Mouse (Mus musculus): ENCODE measurements around the gene Vsx2. TPM values are rescaled to one million over a fixed set of nuclear protein-coding genes. Genes with fewer than 3 reads are reported as not detected.

The Vsx2 gene
- polyA plus RNA-seq, 1 experiment from 2014 or later, result 0.92 TPM

GRCm38 (mm10) chr12:84616977-84617630, 47.5 kb downstream of the Vsx2 start, which contains the start of gene Abcd4:
TSS of gene Abcd4 (minus strand) at chr12:84617413.
- 0 out of 2 replicates have a peak within 1 kb of the TSS, but pooled peaks have one; percentile 7 for H3K27ac ChIP-seq (replicated peaks)
- H3K4me2 ChIP-seq (replicated peaks), result peak within 1 kb of the TSS; percentile 53
- ATAC-seq (ENCODE audit: low FRiP score, low read depth), result peak; percentile 98
- 0 out of 2 replicates have a peak, but pooled peaks cover 3% of the 10 kb centered on the region for H3K27me3 ChIP-seq
- no peaks in the 10 kb centered on the region for H3K36me3 ChIP-seq
- H3K9me3 ChIP-seq, result no peaks in the 10 kb centered on the region
- 0 out of 2 replicates have a peak, but pooled peaks cover 8% of the 10 kb centered on the region for H3K4me1 ChIP-seq
- WGBS, result under 1% methylated on average over 34 of the region's 34 CpGs
- peak within 1 kb of the TSS; percentile 56 for H3K4me3 ChIP-seq
- H3K9ac ChIP-seq (replicated peaks), result peak within 1 kb of the TSS; percentile 67

- no peaks in the 10 kb centered on the region for H3K9me3 ChIP-seq
- 0 out of 2 replicates have a peak, but pooled peaks cover 8% of the 10 kb centered on the region for H3K4me1 ChIP-seq
- H3K4me3 ChIP-seq, result peak overlapping the region; percentile 56
- H3K27me3 ChIP-seq, result 0 out of 2 replicates have a peak, but pooled peaks cover 3% of the 10 kb centered on the region
- H3K36me3 ChIP-seq, result no peaks in the 10 kb centered on the region
- H3K4me2 ChIP-seq (replicated peaks), result peak overlapping the region; percentile 53
- no peak overlapping the region for H3K27ac ChIP-seq (replicated peaks)
- H3K9ac ChIP-seq (replicated peaks), result peak overlapping the region; percentile 34; the same call in 1 of the 2 replicates
- 10% methylated on average over 10 of the region's 10 CpGs for WGBS
- ATAC-seq (ENCODE audit: low FRiP score, low read depth), result peak; percentile 35; the same call in 1 of the 2 replicates
These were observed 48.1 kb downstream of the Vsx2 start for GRCm38 (mm10) chr12:84617663-84618062.

- Histone ChIP-seq H3K9ac (replicated peaks) (no peak overlapping the region), H3K4me2 (replicated peaks) (no peak overlapping the region), H3K4me1 (peaks cover 14% of the 10 kb centered on the region; the same call in 1 of the 2 replicates), H3K9me3 (no peaks in the 10 kb centered on the region), H3K27me3 (peaks cover 12% of the 10 kb centered on the region), H3K27ac (replicated peaks) (no peak overlapping the region), H3K36me3 (no peaks in the 10 kb centered on the region), H3K4me3 (no peak overlapping the region)
- no peak for ATAC-seq (ENCODE audit: low FRiP score, low read depth)
These were observed 51.4 kb downstream of the Vsx2 start for GRCm38 (mm10) chr12:84620975-84621374.

GRCm38 (mm10) chr12:84624601-84625000, 55.0 kb downstream of the Vsx2 start:
- Histone ChIP-seq H3K36me3 (no peaks in the 10 kb centered on the region), H3K4me1 (peaks cover 11% of the 10 kb centered on the region; the same call in 1 of the 2 replicates), H3K4me3 (no peak overlapping the region), H3K4me2 (replicated peaks) (no peak overlapping the region), H3K27me3 (peaks cover 12% of the 10 kb centered on the region), H3K9ac (replicated peaks) (no peak overlapping the region), H3K9me3 (no peaks in the 10 kb centered on the region), H3K27ac (replicated peaks) (no peak overlapping the region)
- WGBS, result 20% methylated on average over 8 of the region's 8 CpGs
- ATAC-seq (ENCODE audit: low FRiP score, low read depth), result no peak

GRCm38 (mm10) chr12:84625116-84625515, 55.6 kb downstream of the Vsx2 start:
- peaks cover 10% of the 10 kb centered on the region for H3K27me3 ChIP-seq
- no peak overlapping the region; the same call in 1 of the 2 replicates for H3K9ac ChIP-seq (replicated peaks)
- H3K4me1 ChIP-seq, result peaks cover 11% of the 10 kb centered on the region; the same call in 1 of the 2 replicates
- no peaks in the 10 kb centered on the region for H3K9me3 ChIP-seq
- H3K4me2 ChIP-seq (replicated peaks), result peak overlapping the region; percentile 33
- H3K36me3 ChIP-seq, result no peaks in the 10 kb centered on the region
- ATAC-seq (ENCODE audit: low FRiP score, low read depth), result no peak
- 2% methylated on average over 9 of the region's 9 CpGs for WGBS
- H3K4me3 ChIP-seq, result peak overlapping the region; percentile 18; the same call in 1 of the 2 replicates
- no peak overlapping the region for H3K27ac ChIP-seq (replicated peaks)

- no peaks in the 10 kb centered on the region for H3K27me3 ChIP-seq
- no peak for ATAC-seq (ENCODE audit: low FRiP score, low read depth)
- 73% methylated on average over 3 of the region's 3 CpGs for WGBS
- no peak overlapping the region for H3K27ac ChIP-seq (replicated peaks)
- no peaks in the 10 kb centered on the region for H3K4me1 ChIP-seq
- no peaks in the 10 kb centered on the region for H3K36me3 ChIP-seq
- H3K4me3 ChIP-seq, result no peak overlapping the region
- H3K4me2 ChIP-seq (replicated peaks), result no peak overlapping the region
- no peak overlapping the region for H3K9ac ChIP-seq (replicated peaks)
- H3K9me3 ChIP-seq, result no peaks in the 10 kb centered on the region
These were observed 62.3 kb downstream of the Vsx2 start for GRCm38 (mm10) chr12:84631867-84632266.

GRCm38 (mm10) chr12:84640253-84640652, 70.7 kb downstream of the Vsx2 start:
- H3K4me3 ChIP-seq, result no peak overlapping the region
- 3% methylated on average over 6 of the region's 6 CpGs for WGBS
- H3K27me3 ChIP-seq, result peaks cover 60% of the 10 kb centered on the region
- no peak overlapping the region for H3K27ac ChIP-seq (replicated peaks)
- H3K36me3 ChIP-seq, result no peaks in the 10 kb centered on the region
- no peaks in the 10 kb centered on the region for H3K9me3 ChIP-seq
- H3K4me1 ChIP-seq, result no peaks in the 10 kb centered on the region
- no peak overlapping the region for H3K9ac ChIP-seq (replicated peaks)
- no peak for ATAC-seq (ENCODE audit: low FRiP score, low read depth)
- H3K4me2 ChIP-seq (replicated peaks), result no peak overlapping the region

GRCm38 (mm10) chr12:84640654-84641053, 71.1 kb downstream of the Vsx2 start, which contains the start of gene Vrtn:
TSS of gene Vrtn (plus strand) at chr12:84641019.
- Histone ChIP-seq H3K4me2 (replicated peaks) (no peak within 1 kb of the TSS), H3K9ac (replicated peaks) (no peak within 1 kb of the TSS), H3K9me3 (no peaks in the 10 kb centered on the region), H3K27ac (replicated peaks) (no peak within 1 kb of the TSS), H3K27me3 (peaks cover 60% of the 10 kb centered on the region), H3K36me3 (no peaks in the 10 kb centered on the region), H3K4me1 (no peaks in the 10 kb centered on the region), H3K4me3 (no peak within 1 kb of the TSS)
- ATAC-seq (ENCODE audit: low FRiP score, low read depth), result no peak
- 5% methylated on average over 9 of the region's 9 CpGs for WGBS

Other genes with a start within 250 kb of the Vsx2 start
- 37.2 and 46.5 TPM in 2 replicates for gene Coq6, start 208.1 kb upstream of the Vsx2 start, polyA plus RNA-seq (2016; fragmentation: Nextera tagmentation; extraction: Ambion mirVana)
- 12.3 and 14.2 TPM in 2 replicates for gene Fam161b, start 207.9 kb upstream of the Vsx2 start, polyA plus RNA-seq (2016; fragmentation: Nextera tagmentation; extraction: Ambion mirVana)
- 9.6 and 10.3 TPM in 2 replicates for gene Entpd5, start 160.7 kb upstream of the Vsx2 start, polyA plus RNA-seq (2016; fragmentation: Nextera tagmentation; extraction: Ambion mirVana)
- 2.6 and 2.7 TPM in 2 replicates for gene Bbof1, start 160.7 kb upstream of the Vsx2 start, polyA plus RNA-seq (2016; fragmentation: Nextera tagmentation; extraction: Ambion mirVana)
- gene Rnf113a2, start 152.6 kb upstream of the Vsx2 start, polyA plus RNA-seq (2016; fragmentation: Nextera tagmentation; extraction: Ambion mirVana), result 27.7 and 28.7 TPM in 2 replicates
- 25.9 and 27.3 TPM in 2 replicates for gene Aldh6a1, start 118.8 kb upstream of the Vsx2 start, polyA plus RNA-seq (2016; fragmentation: Nextera tagmentation; extraction: Ambion mirVana)
- 36.0 and 37.0 TPM in 2 replicates for gene Lin52, start 118.3 kb upstream of the Vsx2 start, polyA plus RNA-seq (2016; fragmentation: Nextera tagmentation; extraction: Ambion mirVana)
- 12.1 and 12.3 TPM in 2 replicates for gene Abcd4, start 47.7 kb downstream of the Vsx2 start, polyA plus RNA-seq (2016; fragmentation: Nextera tagmentation; extraction: Ambion mirVana)
- gene Vrtn, start 71.3 kb downstream of the Vsx2 start, polyA plus RNA-seq (2016; fragmentation: Nextera tagmentation; extraction: Ambion mirVana), result not detected in 2 replicates
- 0.82 and 1.5 TPM in 2 replicates for gene Syndig1l, start 129.1 kb downstream of the Vsx2 start, polyA plus RNA-seq (2016; fragmentation: Nextera tagmentation; extraction: Ambion mirVana)
- gene Npc2, start 203.4 kb downstream of the Vsx2 start, polyA plus RNA-seq (2016; fragmentation: Nextera tagmentation; extraction: Ambion mirVana), result 90.3 and 90.5 TPM in 2 replicates
- gene Isca2, start 203.5 kb downstream of the Vsx2 start, polyA plus RNA-seq (2016; fragmentation: Nextera tagmentation; extraction: Ambion mirVana), result 168 and 169 TPM in 2 replicates